ENCODE assay signal across 15 mouse cellular contexts in the genomic region with DNA sequence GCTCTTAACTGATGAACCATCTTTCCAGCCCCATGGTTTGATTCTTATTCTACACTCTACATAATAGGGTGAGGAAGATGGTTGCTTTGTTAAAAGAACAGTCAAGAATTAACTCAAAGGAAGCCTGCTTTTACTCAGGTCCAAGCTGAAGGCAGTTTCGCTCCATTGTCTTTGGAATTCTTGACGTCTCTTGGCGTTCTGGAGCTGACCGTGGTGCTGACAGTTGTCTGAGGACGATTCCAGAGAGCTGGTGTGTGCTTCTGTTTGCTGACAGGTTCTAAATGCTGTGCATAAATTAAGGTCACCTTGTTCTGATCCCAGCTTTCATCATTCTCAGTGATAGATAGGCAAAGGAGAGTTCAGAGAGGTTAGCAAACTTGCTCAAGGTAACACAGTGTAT.
DNase-seq lines count a peak whose midpoint lies in the region; ATAC-seq lines count a peak whose summit lies in the region.
"Had no signal": no experiment of that assay in that cellular context is flagged by ENCODE, and none has a peak within 500 bp of the region (broad histone marks: within the 10 kb centered on the region; RNA-seq: fewer than 3 reads in every experiment).

No protein-coding gene starts in this region.

- no peak overlapping the region for H3K27ac ChIP-seq in intestine, embryonic 14.5 days (ENCODE audit: low read depth)
- H3K27ac ChIP-seq in intestine, embryonic 15.5 days = no peak overlapping the region
- no peak overlapping the region for H3K27ac ChIP-seq in midbrain, embryonic 14.5 days (replicated peaks; ENCODE audit: low read depth, low read length)
- H3K27ac ChIP-seq: heart, embryonic 13.5 days; limb, embryonic 13.5 days; midbrain, embryonic 13.5 days had no signal

- ATAC-seq in intestine, embryonic 14.5 days (replicated peaks; ENCODE audit: low FRiP score, low TSS enrichment, low read depth) = no peak
- ATAC-seq in intestine, embryonic 15.5 days = no peak
- no peak for ATAC-seq in midbrain, embryonic 14.5 days (ENCODE audit: low FRiP score, low TSS enrichment)
- ATAC-seq: lung, postnatal 0 days; midbrain, embryonic 13.5 days had no signal

- H3K27me3 ChIP-seq in intestine, embryonic 14.5 days (replicated peaks; ENCODE audit: control insufficient read depth, insufficient read depth, low read length) = no peaks in the 10 kb centered on the region
- H3K27me3 ChIP-seq in intestine, embryonic 15.5 days (replicated peaks) = no peaks in the 10 kb centered on the region
- no peaks in the 10 kb centered on the region for H3K27me3 ChIP-seq in midbrain, embryonic 14.5 days (ENCODE audit: control insufficient read depth, insufficient read depth, low read length)
- H3K27me3 ChIP-seq: CH12.LX; heart, embryonic 13.5 days; midbrain, embryonic 13.5 days had no signal

- no peaks in the 10 kb centered on the region for H3K4me1 ChIP-seq in intestine, embryonic 14.5 days (replicated peaks; ENCODE audit: control insufficient read depth, insufficient read depth, low read length)
- H3K4me1 ChIP-seq in intestine, embryonic 15.5 days (replicated peaks) = no peaks in the 10 kb centered on the region
- H3K4me1 ChIP-seq in midbrain, embryonic 14.5 days (ENCODE audit: control insufficient read depth, insufficient read depth, low read length) = no peaks in the 10 kb centered on the region
- H3K4me1 ChIP-seq: heart, embryonic 13.5 days; limb, embryonic 13.5 days had no signal

- WGBS in intestine, embryonic 14.5 days = 12% methylated on average over 5 of the region's 5 CpGs
- WGBS in intestine, embryonic 15.5 days = 17% methylated on average over 5 of the region's 5 CpGs
- 33% methylated on average over 5 of the region's 5 CpGs for WGBS in midbrain, embryonic 14.5 days

- no peak overlapping the region for H3K4me2 ChIP-seq in intestine, embryonic 14.5 days (ENCODE audit: low read length)
- no peak overlapping the region for H3K4me2 ChIP-seq in intestine, embryonic 15.5 days (replicated peaks)
- H3K4me2 ChIP-seq in midbrain, embryonic 14.5 days (ENCODE audit: low read length) = no peak overlapping the region
- H3K4me2 ChIP-seq: heart, embryonic 13.5 days; limb, embryonic 13.5 days; midbrain, embryonic 13.5 days had no signal

- no peak overlapping the region for H3K9ac ChIP-seq in intestine, embryonic 14.5 days (ENCODE audit: low read length)
- no peak overlapping the region for H3K9ac ChIP-seq in intestine, embryonic 15.5 days
- no peak overlapping the region for H3K9ac ChIP-seq in midbrain, embryonic 14.5 days (replicated peaks; ENCODE audit: low read length)
- H3K9ac ChIP-seq: heart, embryonic 13.5 days; limb, embryonic 13.5 days; midbrain, embryonic 13.5 days had no signal

- H3K9me3 ChIP-seq in intestine, embryonic 14.5 days (ENCODE audit: control insufficient read depth, low read length) = no peaks in the 10 kb centered on the region
- H3K9me3 ChIP-seq in intestine, embryonic 15.5 days = no peaks in the 10 kb centered on the region
- H3K9me3 ChIP-seq in midbrain, embryonic 14.5 days (ENCODE audit: control insufficient read depth, low read length) = no peaks in the 10 kb centered on the region
- H3K9me3 ChIP-seq: heart, embryonic 13.5 days; limb, embryonic 13.5 days; midbrain, embryonic 13.5 days had no signal

- no peaks in the 10 kb centered on the region for H3K36me3 ChIP-seq in intestine, embryonic 14.5 days (ENCODE audit: control insufficient read depth, insufficient read depth, low read length)
- no peaks in the 10 kb centered on the region for H3K36me3 ChIP-seq in intestine, embryonic 15.5 days
- H3K36me3 ChIP-seq in midbrain, embryonic 14.5 days (ENCODE audit: control insufficient read depth, insufficient read depth, low read length) = no peaks in the 10 kb centered on the region
- H3K36me3 ChIP-seq: heart, embryonic 13.5 days; limb, embryonic 13.5 days; midbrain, embryonic 13.5 days had no signal

- H3K4me3 ChIP-seq in intestine, embryonic 14.5 days (ENCODE audit: low read depth, low read length) = no peak overlapping the region
- H3K4me3 ChIP-seq in intestine, embryonic 15.5 days (replicated peaks) = no peak overlapping the region
- no peak overlapping the region for H3K4me3 ChIP-seq in midbrain, embryonic 14.5 days (replicated peaks; ENCODE audit: low read depth, low read length)
- H3K4me3 ChIP-seq: erythroblast, embryonic 14.5 days; heart, embryonic 13.5 days; limb, embryonic 13.5 days; midbrain, embryonic 13.5 days had no signal

- DNase-seq in intestine, embryonic 14.5 days (ENCODE audit: low spot score) = peak; percentile 77
- peak; percentile 49 for DNase-seq in NIH3T3 (ENCODE audit: low read depth)
- DNase-seq in embryo, embryonic 9.5 days (ENCODE audit: extremely low spot score) = peak; percentile 48
- peak; percentile 22 for DNase-seq in ovary, postnatal 36 days (ENCODE audit: low spot score)
- no peak for DNase-seq in midbrain, embryonic 14.5 days
- no peak for DNase-seq in urinary bladder, postnatal 36 days (ENCODE audit: low spot score in 2 of 2)
- DNase-seq: cerebellum, adult 2 months; layer of hippocampus, adult 9-11 months had no signal

Comparison
In these comparisons a context has a peak if more than half of its experiments do, and no peak if none do; other contexts are left out.
1. DNase-seq: peak in intestine, embryonic 14.5 days (single experiment), NIH3T3 (single experiment), embryo, embryonic 9.5 days (single experiment) and ovary, postnatal 36 days (single experiment); none in midbrain, embryonic 14.5 days (single experiment) and urinary bladder, postnatal 36 days (0 of 2).